Mouse (Mus musculus): ENCODE measurements around the gene Exosc9.

GRCm38 (mm10) chr3:36551343-36551742 lies 1.1 kb upstream of the Exosc9 start:
- no peak for TF ChIP-seq ZC3H11A (IDR thresholded peaks at IDR 0.05; ENCODE audit: borderline replicate concordance, low read depth, low read length)
- TF ChIP-seq MAFK (IDR thresholded peaks at IDR 0.05; ENCODE audit: insufficient read depth, low read depth, low read length): no peak

All from ES-E14 (cell line).